Mouse (Mus musculus): Measurements from ENCODE around the gene Nhej1. TPM values are rescaled to one million over a fixed set of nuclear protein-coding genes. Genes with fewer than 3 reads are reported as not detected.

Gene Nhej1
- polyA plus RNA-seq (2012; rRNA removed) = 4.7 and 5.5 TPM in 2 replicates

DNA sequence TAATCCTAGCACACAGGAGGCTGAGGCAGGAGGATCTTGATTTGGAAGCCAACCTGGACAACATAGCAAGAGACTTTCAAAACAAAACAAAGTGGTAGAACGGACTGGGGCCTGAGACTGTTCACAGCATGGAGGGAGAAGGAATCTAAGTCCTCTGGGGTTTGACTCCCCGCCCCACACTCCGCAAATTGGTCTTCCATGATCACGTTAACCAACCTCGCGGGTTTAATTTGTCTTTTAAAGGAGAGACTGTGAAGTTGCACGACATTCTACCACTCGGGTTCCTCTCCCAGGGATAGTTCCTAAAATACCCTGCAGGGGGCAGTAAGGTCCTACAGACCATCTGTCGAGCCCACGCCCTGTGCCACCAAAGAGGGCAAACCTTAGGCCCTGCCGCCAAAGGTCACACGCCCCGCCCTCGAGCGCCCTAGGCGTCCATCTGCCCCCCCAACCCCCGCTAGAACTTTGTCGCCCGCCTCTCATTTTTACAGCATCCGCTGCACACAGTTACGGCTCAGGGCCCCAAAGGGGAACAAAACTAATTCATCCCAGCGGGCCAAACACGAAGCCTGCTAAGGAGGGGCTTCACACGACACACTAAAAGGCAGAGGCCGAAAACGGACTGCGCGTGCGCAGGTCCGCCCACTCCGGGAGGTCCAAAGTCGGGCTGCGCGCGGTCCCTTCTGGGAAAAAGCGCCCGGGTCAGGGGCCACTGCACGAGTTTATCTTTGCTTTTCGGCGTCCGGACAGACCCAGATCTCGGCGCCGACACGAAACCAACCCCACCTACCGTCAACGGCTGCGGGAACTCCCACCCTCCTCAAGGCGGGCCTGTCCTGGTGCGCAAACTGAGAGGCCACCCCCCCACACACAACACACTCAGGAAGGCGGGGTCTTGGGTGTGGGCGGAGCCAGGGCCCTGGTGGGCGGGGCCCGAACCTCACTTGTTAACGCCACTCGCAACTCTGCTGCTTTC, at the start of gene Nhej1:
Gene Nhej1, minus strand, starts transcription at position 855 of the 976 bp plus-strand sequence.
- Histone ChIP-seq H3K27ac (ENCODE audit: control insufficient read depth, insufficient read depth, low read length) (peak within 1 kb of the TSS; percentile 92), H3K4me1 (replicated peaks; ENCODE audit: control insufficient read depth, insufficient read depth, low read length) (peaks cover 9% of the 10 kb centered on the region), H3K27me3 (ENCODE audit: control insufficient read depth, insufficient read depth, low read length) (no peaks in the 10 kb centered on the region), H3K36me3 (ENCODE audit: control insufficient read depth, insufficient read depth, low read length) (no peaks in the 10 kb centered on the region), H3K4me3 (ENCODE audit: control insufficient read depth, insufficient read depth, low read length) (peak within 1 kb of the TSS; percentile 92)
- TF ChIP-seq CTCF (IDR thresholded peaks at IDR 0.05; ENCODE audit: borderline replicate concordance, control insufficient read depth, extremely low read depth, insufficient read depth, low read length, poor library complexity) (peak; percentile 88; the same call in 1 of the 2 replicates), POLR2A (IDR thresholded peaks at IDR 0.05; ENCODE audit: control insufficient read depth, extremely low read depth, insufficient read depth, low read length, poor library complexity) (peak; percentile 74)
- peak; percentile 96 for DNase-seq
- WGBS = 1% methylated on average over 56 of the region's 56 CpGs

DNA sequence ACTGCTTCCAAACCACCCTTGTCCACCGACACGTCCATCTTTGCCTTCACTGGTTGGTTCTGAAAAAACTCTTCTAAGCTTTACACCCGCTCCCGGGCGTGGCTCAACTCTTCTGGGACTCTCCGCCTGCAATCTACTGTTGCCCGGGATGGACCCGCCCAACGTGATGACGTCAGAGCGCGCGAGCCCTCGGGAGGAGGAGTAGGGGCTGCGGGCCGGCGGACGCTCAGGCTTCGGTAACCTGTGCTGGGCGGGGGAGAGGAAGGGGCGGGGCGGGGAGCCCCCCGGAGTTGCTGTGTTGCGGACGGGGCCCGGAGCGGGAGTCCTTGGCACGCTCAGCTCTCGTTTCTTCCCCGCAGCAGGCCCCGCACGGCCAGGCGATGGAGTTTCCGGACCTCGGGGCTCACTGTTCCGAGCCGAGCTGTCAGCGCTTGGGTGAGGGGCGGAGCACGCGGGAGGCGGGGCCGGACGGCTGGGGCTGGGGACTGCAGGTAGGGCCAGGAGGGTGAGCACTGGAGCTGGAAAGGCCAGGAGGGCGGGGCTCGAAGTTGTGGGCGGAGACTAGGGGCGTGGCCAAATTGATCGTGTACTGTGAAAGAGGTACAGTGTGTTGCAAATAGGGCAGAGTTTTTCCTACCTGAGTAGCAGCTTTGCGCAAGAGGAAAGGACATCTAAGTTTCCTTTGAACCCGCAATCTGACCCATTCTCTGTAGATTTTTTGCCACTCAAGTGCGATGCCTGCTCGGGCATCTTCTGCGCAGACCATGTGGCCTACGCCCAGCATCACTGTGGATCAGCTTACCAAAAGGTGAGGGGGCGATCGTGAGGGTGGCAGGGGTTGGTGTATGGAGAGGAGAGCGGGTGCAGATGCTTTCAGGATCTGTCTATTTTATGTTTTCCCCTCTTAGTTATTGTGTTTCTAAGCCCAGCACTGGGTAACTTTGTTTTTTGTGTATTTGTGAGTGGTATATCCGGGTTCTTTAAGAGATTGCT, 43.8 kb upstream of the Nhej1 start, which contains the start of gene Zfand2b:
Gene Zfand2b, plus strand, starts transcription at position 175 of the 993 bp plus-strand sequence.
- peak within 1 kb of the TSS; percentile 66 for H3K27ac ChIP-seq (ENCODE audit: control insufficient read depth, insufficient read depth, low read length)
- no peaks in the 10 kb centered on the region; the same call in 1 of the 2 replicates for H3K27me3 ChIP-seq (ENCODE audit: control insufficient read depth, insufficient read depth, low read length)
- 5% methylated on average over 59 of the region's 59 CpGs for WGBS
- peaks cover 9% of the 10 kb centered on the region for H3K36me3 ChIP-seq (ENCODE audit: control insufficient read depth, insufficient read depth, low read length)
- peak; percentile 99 for DNase-seq
- TF ChIP-seq POLR2A (IDR thresholded peaks at IDR 0.05; ENCODE audit: control insufficient read depth, extremely low read depth, insufficient read depth, low read length, poor library complexity) (0 out of 2 replicates have a peak, but pooled peaks have one; percentile 25), CTCF (IDR thresholded peaks at IDR 0.05; ENCODE audit: borderline replicate concordance, control insufficient read depth, extremely low read depth, insufficient read depth, low read length, poor library complexity) (no peak)
- peaks cover 6% of the 10 kb centered on the region for H3K4me1 ChIP-seq (replicated peaks; ENCODE audit: control insufficient read depth, insufficient read depth, low read length)
- H3K4me3 ChIP-seq (ENCODE audit: control insufficient read depth, insufficient read depth, low read length) = peak within 1 kb of the TSS; percentile 65

DNA sequence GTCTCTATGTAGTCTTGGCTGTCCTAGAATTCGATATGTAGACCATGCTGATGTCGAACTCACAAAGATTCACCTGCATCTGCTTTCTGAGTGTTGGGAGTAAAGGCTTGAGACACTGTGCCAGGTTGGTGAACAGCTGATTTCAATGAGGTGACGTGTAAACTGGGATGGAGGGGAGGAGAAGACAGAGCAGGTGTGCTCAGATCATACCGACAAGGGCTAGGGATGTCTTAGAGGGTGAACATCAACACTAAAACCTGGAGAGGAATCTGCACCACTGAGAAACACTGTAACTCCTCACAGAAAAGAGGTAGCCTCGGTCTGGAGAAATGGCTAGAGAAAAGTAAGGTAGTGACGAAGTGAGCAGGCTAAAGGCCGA, 43.1 kb upstream of the Nhej1 start:
- Histone ChIP-seq H3K27ac (ENCODE audit: control insufficient read depth, insufficient read depth, low read length) (peak overlapping the region; percentile 66), H3K4me3 (ENCODE audit: control insufficient read depth, insufficient read depth, low read length) (peak overlapping the region; percentile 65), H3K27me3 (ENCODE audit: control insufficient read depth, insufficient read depth, low read length) (no peaks in the 10 kb centered on the region; the same call in 1 of the 2 replicates), H3K4me1 (replicated peaks; ENCODE audit: control insufficient read depth, insufficient read depth, low read length) (peaks cover 6% of the 10 kb centered on the region), H3K36me3 (ENCODE audit: control insufficient read depth, insufficient read depth, low read length) (peaks cover 9% of the 10 kb centered on the region)
- TF ChIP-seq CTCF (IDR thresholded peaks at IDR 0.05; ENCODE audit: borderline replicate concordance, control insufficient read depth, extremely low read depth, insufficient read depth, low read length, poor library complexity) = no peak
- TF ChIP-seq POLR2A (IDR thresholded peaks at IDR 0.05; ENCODE audit: control insufficient read depth, extremely low read depth, insufficient read depth, low read length, poor library complexity) = no peak
- no peak for DNase-seq
- 8% methylated on average over 7 of the region's 7 CpGs for WGBS

DNA sequence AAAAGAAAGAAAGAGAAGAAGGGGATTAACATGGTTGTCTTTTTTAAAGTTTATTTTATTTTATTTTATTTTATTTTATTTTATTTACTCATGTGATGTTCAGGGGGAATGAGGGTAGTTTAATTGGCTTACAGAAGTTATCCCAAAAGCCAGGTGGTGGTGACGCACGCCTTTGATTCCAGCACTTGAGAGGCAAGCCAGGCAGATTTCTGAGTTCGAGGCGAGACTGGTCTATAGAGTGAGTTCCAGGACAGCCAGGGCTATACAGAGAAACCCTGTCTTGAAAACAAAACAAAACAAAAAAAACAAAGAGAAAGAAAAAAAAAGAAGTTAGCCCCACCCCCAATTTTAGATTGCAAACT, 35.2 kb upstream of the Nhej1 start:
- no peak overlapping the region for H3K27ac ChIP-seq (ENCODE audit: control insufficient read depth, insufficient read depth, low read length)
- H3K36me3 ChIP-seq (ENCODE audit: control insufficient read depth, insufficient read depth, low read length) = no peaks in the 10 kb centered on the region
- H3K4me1 ChIP-seq (replicated peaks; ENCODE audit: control insufficient read depth, insufficient read depth, low read length) = no peaks in the 10 kb centered on the region
- no peak overlapping the region for H3K4me3 ChIP-seq (ENCODE audit: control insufficient read depth, insufficient read depth, low read length)
- WGBS = 97% methylated on average over 4 of the region's 4 CpGs
- no peaks in the 10 kb centered on the region for H3K27me3 ChIP-seq (ENCODE audit: control insufficient read depth, insufficient read depth, low read length)
- DNase-seq = no peak
- TF ChIP-seq POLR2A (IDR thresholded peaks at IDR 0.05; ENCODE audit: control insufficient read depth, extremely low read depth, insufficient read depth, low read length, poor library complexity) (no peak), CTCF (IDR thresholded peaks at IDR 0.05; ENCODE audit: borderline replicate concordance, control insufficient read depth, extremely low read depth, insufficient read depth, low read length, poor library complexity) (no peak)

DNA sequence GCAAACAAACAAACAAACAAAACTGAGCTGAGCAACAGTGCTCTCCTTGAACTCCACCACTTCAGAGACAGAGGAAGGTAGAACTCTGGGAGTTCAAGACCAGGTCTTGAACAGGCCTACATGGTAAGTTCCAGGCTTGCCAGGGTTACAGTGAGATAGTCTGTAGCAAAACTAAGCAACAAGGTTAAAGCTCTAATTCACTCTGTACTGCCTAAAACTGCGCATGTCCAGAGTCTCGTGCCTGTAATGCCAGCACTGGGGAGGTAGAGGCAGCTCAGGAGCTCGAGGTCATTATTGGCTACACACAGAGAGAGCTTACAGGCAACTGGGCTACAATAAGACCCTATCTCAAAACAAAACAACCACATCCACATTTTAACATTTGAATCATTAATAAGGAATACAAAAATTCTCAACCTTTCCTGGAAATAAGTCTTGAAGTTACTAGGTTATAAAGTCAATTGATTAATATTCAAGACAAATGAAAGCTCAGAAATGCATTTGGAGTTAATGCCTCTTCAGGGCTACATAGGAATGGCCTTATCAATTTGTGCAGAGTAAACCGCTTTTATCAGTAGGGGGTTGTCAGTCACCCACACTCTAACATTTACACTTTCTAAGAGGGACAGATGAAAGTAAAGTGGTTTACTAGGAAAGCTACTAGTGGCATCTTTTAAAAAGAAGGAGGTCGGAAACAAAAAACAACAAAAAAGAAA, 34.7 kb upstream of the Nhej1 start:
- Histone ChIP-seq H3K36me3 (ENCODE audit: control insufficient read depth, insufficient read depth, low read length) (no peaks in the 10 kb centered on the region), H3K4me3 (ENCODE audit: control insufficient read depth, insufficient read depth, low read length) (no peak overlapping the region), H3K4me1 (replicated peaks; ENCODE audit: control insufficient read depth, insufficient read depth, low read length) (no peaks in the 10 kb centered on the region), H3K27me3 (ENCODE audit: control insufficient read depth, insufficient read depth, low read length) (no peaks in the 10 kb centered on the region), H3K27ac (ENCODE audit: control insufficient read depth, insufficient read depth, low read length) (no peak overlapping the region)
- 89% methylated on average over 5 of the region's 5 CpGs for WGBS
- TF ChIP-seq CTCF (IDR thresholded peaks at IDR 0.05; ENCODE audit: borderline replicate concordance, control insufficient read depth, extremely low read depth, insufficient read depth, low read length, poor library complexity) (no peak), POLR2A (IDR thresholded peaks at IDR 0.05; ENCODE audit: control insufficient read depth, extremely low read depth, insufficient read depth, low read length, poor library complexity) (no peak)
- DNase-seq = no peak
